Mouse (Mus musculus) heart, adult 2 months (tissue): ENCODE measurements around the gene Zswim1. TPM values are rescaled to one million over a fixed set of nuclear protein-coding genes. Genes with fewer than 3 reads are reported as not detected.

Experiments
- DNase-seq, 2 experiments: peaks; one replicate each; pipeline ENCODE4 v3.0.0; 2021
- H3K27ac ChIP-seq: fragments of 200-600 bp; 2 replicates; pipeline ENCODE4 v1.8.1; 2022
- H3K27me3 ChIP-seq: fragments of 200-500 bp; 2 replicates; pipeline ENCODE4 v1.6.1; 2012; ENCODE audit warnings: mild to moderate bottlenecking, low read length, inconsistent platforms, mixed read lengths; ENCODE audit not compliant: control insufficient read depth, insufficient read depth
- H3K36me3 ChIP-seq: fragments of 200-500 bp; 2 replicates; pipeline ENCODE4 v1.6.1; 2012; ENCODE audit warnings: low read length, inconsistent platforms; ENCODE audit not compliant: control insufficient read depth, insufficient read depth
- H3K4me1 ChIP-seq: fragments of 200-500 bp; 2 replicates; pipeline ENCODE4 v1.6.1; 2011; ENCODE audit warnings: low read length; ENCODE audit not compliant: control insufficient read depth, insufficient read depth
- H3K4me3 ChIP-seq: fragments of 200-600 bp; 2 replicates; pipeline ENCODE4 v1.8.1; 2022
- H3K79me2 ChIP-seq: fragments of 200-500 bp; replicated peaks from 2 replicates; pipeline ENCODE4 v1.6.1; 2012; ENCODE audit warnings: mild to moderate bottlenecking, inconsistent platforms, low read length, moderate library complexity, mixed read lengths; ENCODE audit not compliant: control insufficient read depth, insufficient read depth
- H3K9ac ChIP-seq: fragments of 200-500 bp; 2 replicates; pipeline ENCODE4 v1.6.1; 2012; ENCODE audit warnings: low read depth, mild to moderate bottlenecking, control low read depth, inconsistent platforms, low read length, mixed read lengths
- CTCF ChIP-seq: fragments of 200-600 bp; IDR thresholded peaks from 2 replicates; pipeline ENCODE4 v1.8.1; 2022; ENCODE audit warnings: antibody characterized with exemption, mild to moderate bottlenecking, moderate library complexity
- EP300 ChIP-seq: fragments of 200-500 bp; IDR thresholded peaks from 2 replicates; pipeline ENCODE4 v1.6.1; 2011; ENCODE audit warnings: low read depth, low read length, control low read depth; ENCODE audit not compliant: insufficient read depth
- POLR2A ChIP-seq: fragments of 200-500 bp; IDR thresholded peaks from 2 replicates; pipeline ENCODE4 v1.6.1; 2011; ENCODE audit warnings: mild to moderate bottlenecking, low read depth, low read length, control low read depth; ENCODE audit not compliant: insufficient read depth
- whole genome bisulfite sequencing: fragments of 180-500 bp; shearing (Covaris S2); methylation state at CpG from one replicate; pipeline ENCODE4 v1.1.7; 2018; 5-methylcytosine and 5-hydroxymethylcytosine counted together
- intact Hi-C: fragments of 180-260 bp; cut with DNase I; formaldehyde crosslinking; loops from one replicate; pipeline ENCODE4 v1.15.1; 2025
- polyA plus RNA-seq: library from polyadenylated mRNA; depleted of rRNA; stranded (reverse); fragments of >200 nt; gene quantifications from 2 replicates; pipeline ENCODE4 v1.2.3, GENCODE M21; 2012
- total RNA-seq, 2 experiments: library from RNA; stranded (reverse); gene quantifications; 2 replicates each; pipeline ENCODE4 v1.2.3; 2021

Zswim1 gene
- total and polyA plus RNA-seq, 3 experiments = 4.5 to 5.3 (median 5.1) TPM

GRCm38 (mm10) chr2:164827146-164827850 lies 4.8 kb downstream of the Zswim1 start:
- WGBS = 74% methylated on average over 16 of the region's 16 CpGs
- no peak for DNase-seq

GRCm38 (mm10) chr2:164828437-164828836 lies 6.0 kb downstream of the Zswim1 start, which contains the start of gene Spata25:
Gene Spata25 (minus strand): TSS chr2:164828537.
- 87% methylated on average over 6 of the region's 6 CpGs for WGBS
- no peaks in the 10 kb centered on the region for H3K79me2 ChIP-seq
- no peak within 1 kb of the TSS for H3K4me3 ChIP-seq
- no peak within 1 kb of the TSS for H3K9ac ChIP-seq
- H3K27ac ChIP-seq = no peak within 1 kb of the TSS
- DNase-seq = no peak
- peaks cover 1% of the 10 kb centered on the region; the same call in 1 of the 2 replicates for H3K4me1 ChIP-seq
- TF ChIP-seq CTCF (no peak), EP300 (no peak), POLR2A (no peak)
- intact Hi-C loops = no loop called here
- H3K36me3 ChIP-seq = no peaks in the 10 kb centered on the region
- H3K27me3 ChIP-seq = no peaks in the 10 kb centered on the region

More at GRCm38 (mm10) chr2:164827146-164827850, 4.8 kb downstream of the Zswim1 start:
- intact Hi-C loops = no loop called here
- no peak overlapping the region for H3K9ac ChIP-seq
- H3K4me3 ChIP-seq = no peak overlapping the region
- no peaks in the 10 kb centered on the region for H3K36me3 ChIP-seq
- TF ChIP-seq EP300 (no peak), CTCF (no peak), POLR2A (no peak)
- no peaks in the 10 kb centered on the region for H3K27me3 ChIP-seq
- H3K79me2 ChIP-seq = no peaks in the 10 kb centered on the region
- H3K27ac ChIP-seq = no peak overlapping the region
- no peaks in the 10 kb centered on the region; the same call in 1 of the 2 replicates for H3K4me1 ChIP-seq

- Histone ChIP-seq H3K4me3 (no peak overlapping the region), H3K79me2 (no peaks in the 10 kb centered on the region), H3K27me3 (no peaks in the 10 kb centered on the region), H3K9ac (no peak overlapping the region), H3K4me1 (0 out of 2 replicates have a peak, but pooled peaks cover 1% of the 10 kb centered on the region), H3K36me3 (no peaks in the 10 kb centered on the region), H3K27ac (no peak overlapping the region)
- TF ChIP-seq POLR2A (no peak), CTCF (no peak), EP300 (no peak)
- DNase-seq = no peak
- WGBS = 95% methylated on average over 1 of the region's 1 CpGs
- intact Hi-C loops = no loop called here
Observed at GRCm38 (mm10) chr2:164829090-164829489, 6.6 kb downstream of the Zswim1 start.

- TF ChIP-seq POLR2A (no peak), CTCF (no peak), EP300 (no peak)
- Histone ChIP-seq H3K27me3 (no peaks in the 10 kb centered on the region), H3K4me1 (peaks cover 7% of the 10 kb centered on the region), H3K9ac (no peak overlapping the region), H3K36me3 (no peaks in the 10 kb centered on the region), H3K4me3 (no peak overlapping the region), H3K79me2 (no peaks in the 10 kb centered on the region), H3K27ac (no peak overlapping the region)
- 87% methylated on average over 10 of the region's 10 CpGs for WGBS
- DNase-seq = no peak
- intact Hi-C loops = loop anchor here (10.0 kb wide), 1 partner anchor 204 kb away; the partner anchor contains the start of gene Ncoa5
Observed at GRCm38 (mm10) chr2:164831029-164831428, 8.5 kb downstream of the Zswim1 start.

GRCm38 (mm10) chr2:164832032-164832747 lies 9.7 kb downstream of the Zswim1 start:
- no peak for TF ChIP-seq EP300
- TF ChIP-seq POLR2A = no peak
- no peak for TF ChIP-seq CTCF
- peak overlapping the region; percentile 92 for H3K4me3 ChIP-seq
- H3K36me3 ChIP-seq = no peaks in the 10 kb centered on the region
- intact Hi-C loops = loop anchor here (2.0 to 10.0 kb wide), 2 partner anchors 49 to 203 kb away; partner anchors contain the start of gene Ncoa5
- peak overlapping the region; percentile 99 for H3K27ac ChIP-seq
- 53% methylated on average over 16 of the region's 16 CpGs for WGBS
- DNase-seq = no peak
- H3K27me3 ChIP-seq = no peaks in the 10 kb centered on the region
- peak overlapping the region; percentile 48 for H3K9ac ChIP-seq
- H3K79me2 ChIP-seq = no peaks in the 10 kb centered on the region
- peaks cover 7% of the 10 kb centered on the region for H3K4me1 ChIP-seq
